Mouse (Mus musculus) frontal cortex, postnatal 36 days (tissue): ENCODE data around the gene Bicd2.

Experiments
- DNase-seq, 2 experiments: peaks; one replicate each; pipeline ENCODE4 v3.0.0; 2022; ENCODE audit warnings: low spot score in 2 of 2

Gene Bicd2

DNA sequence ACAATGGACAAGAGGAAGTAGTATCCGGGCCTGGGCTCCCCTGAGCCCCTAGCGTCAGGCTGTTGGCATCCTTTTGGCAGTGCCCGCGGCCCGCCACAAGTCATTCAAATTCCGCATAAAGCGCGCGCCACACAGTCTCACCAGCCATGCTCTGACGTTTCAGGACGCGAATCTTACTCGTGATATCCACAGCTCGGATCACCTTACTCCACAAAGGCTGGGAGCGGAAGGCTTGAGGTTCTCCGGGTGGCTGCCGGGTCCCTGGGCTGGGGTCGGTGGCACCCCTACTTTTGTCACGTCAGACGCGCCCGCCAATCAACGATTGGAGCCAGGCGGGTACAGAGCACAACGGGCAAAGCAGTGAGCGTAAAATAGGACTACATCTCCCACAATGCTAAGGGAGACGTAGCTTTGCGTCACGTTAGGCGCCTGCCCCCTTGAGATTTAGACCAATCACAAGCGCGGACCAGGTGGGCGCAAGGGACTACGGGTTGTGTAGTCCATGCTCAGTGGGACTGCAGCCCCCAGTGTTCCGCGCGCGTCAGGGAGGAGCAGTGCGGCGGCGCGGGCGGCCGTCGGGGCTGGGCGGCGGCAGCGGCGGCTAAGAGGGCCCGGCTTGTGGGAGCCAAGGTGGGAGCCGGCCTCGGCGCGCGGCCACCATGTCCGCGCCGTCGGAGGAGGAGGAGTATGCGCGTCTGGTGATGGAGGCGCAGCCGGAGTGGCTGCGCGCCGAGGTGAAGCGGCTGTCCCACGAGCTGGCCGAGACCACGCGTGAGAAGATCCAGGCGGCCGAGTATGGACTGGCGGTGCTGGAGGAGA lies at the start of gene Bicd2:
Bicd2 (plus strand) TSS at position 574 of the 819 bp plus-strand sequence.
- DNase-seq, result peak; percentile 96 to 97

DNA sequence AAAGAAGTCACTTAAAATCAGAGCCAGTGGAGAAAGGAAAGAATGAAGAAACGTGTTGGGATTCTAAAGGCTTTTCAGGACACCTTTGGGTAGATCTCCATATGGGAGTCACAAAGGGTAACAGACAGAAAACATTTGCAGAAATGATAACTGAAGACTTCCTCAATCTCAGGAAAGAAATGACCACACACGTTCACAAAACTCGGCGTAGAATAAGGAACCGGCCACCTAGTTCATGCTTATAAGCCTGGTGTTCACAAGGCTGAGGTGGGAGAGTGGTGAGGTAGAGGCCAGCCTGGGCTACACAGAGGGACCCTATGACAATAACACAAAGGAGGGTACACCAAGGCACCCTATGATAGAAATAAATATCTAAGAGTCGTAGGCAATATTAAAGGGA lies 49.4 kb upstream of the Bicd2 start:
- no peak for DNase-seq

DNA sequence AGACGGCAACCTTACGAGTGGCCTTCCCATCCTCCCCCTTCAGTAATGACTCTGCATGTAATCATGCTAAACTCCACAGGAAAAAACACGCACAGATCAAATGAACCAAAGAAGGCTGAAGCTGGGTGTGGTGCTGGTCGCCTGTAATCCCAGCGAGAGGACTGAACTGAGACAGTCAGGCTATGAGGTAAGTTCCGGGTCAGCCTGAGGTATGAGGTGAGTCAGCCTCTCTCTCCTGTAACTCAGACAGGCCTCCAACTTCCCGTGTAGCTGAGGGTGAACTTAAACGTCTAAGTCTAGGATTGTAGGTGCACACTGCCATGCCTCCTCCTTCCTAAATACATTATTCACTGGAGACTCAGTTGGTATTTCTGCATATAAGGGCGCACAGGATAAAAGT lies 47.3 kb upstream of the Bicd2 start:
- DNase-seq, result no peak

DNA sequence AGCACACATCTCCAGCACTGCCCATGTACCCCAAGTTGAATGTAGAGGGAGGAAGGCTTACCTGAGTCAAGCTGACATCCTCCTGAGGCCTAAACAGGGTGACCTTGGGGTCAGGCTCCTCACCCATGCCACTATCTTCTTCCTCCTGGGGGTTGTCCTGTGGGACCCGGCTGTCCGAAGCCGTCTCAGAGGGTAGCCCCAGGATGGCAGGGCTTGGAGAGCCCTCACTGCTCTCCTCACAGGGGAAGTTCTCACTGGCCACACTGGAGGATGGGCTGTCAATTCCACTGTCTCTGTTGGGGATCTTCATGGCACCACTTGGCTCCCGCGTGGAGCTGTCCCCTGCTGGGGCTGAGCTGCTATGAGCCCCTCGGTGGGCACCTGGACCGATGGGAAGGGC lies 45.1 kb upstream of the Bicd2 start:
- DNase-seq, result no peak

- no peak for DNase-seq
These were observed 42.6 kb upstream of the Bicd2 start for GRCm38 (mm10) chr13:49298514-49299381.

- DNase-seq, result no peak
These were observed 40.6 kb upstream of the Bicd2 start for GRCm38 (mm10) chr13:49300771-49301170.

DNA sequence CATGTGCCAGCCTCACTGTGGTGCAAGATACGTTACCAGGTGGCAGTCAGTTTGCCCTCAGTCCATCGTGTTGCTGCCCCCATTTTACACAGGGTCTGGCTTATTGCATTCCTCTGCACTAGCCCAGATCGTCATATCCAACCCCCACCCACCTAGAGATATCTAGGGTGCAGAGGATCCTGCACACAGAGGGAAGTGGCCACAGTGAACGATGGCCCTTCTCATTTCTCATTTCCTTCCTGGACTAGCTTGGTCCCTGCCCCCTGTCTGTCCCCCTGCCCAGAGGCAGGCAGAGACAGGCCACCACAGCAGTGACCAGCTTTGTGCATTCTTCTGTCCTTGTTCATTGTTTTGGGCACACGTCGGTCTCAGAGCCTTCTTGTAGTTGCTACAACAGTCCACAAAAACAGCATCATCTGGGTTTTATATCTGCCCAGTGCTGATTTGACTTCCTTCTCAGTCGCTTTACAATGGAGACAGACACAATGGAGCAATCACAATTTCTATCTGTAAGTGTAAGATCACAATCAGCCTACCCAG lies 34.5 kb upstream of the Bicd2 start:
- no peak for DNase-seq

DNA sequence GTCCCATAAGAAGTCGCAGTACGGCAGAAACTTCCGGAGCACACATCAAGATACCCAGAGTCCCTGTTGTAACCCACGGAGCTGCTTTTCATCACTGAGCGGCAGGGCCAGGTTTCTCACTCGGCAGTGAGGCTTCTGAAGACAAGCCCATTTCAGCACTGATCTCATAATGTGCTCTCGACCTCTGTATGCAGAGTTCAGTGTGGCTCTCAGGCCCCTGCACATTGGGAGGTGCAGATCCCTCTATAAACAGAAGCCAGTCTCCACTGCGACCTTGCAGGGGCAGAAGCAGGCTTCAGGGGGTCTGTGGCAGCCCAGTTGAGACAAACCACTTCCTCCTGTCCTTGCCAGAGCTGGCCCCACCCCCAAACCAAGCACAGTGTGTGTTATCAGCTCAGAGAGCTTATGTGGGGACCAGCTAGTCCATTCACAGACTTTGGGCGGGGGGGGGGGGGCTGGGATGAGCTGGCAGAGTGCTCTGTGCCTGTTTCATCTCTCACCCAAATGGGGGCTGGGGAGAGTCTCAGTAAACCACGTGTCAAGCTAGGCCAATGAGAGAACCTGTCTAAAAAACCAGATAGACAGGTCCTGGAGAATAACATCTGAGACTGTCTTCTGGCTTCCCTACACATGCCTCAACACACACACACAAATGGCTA lies 33.9 kb upstream of the Bicd2 start:
- no peak for DNase-seq

DNA sequence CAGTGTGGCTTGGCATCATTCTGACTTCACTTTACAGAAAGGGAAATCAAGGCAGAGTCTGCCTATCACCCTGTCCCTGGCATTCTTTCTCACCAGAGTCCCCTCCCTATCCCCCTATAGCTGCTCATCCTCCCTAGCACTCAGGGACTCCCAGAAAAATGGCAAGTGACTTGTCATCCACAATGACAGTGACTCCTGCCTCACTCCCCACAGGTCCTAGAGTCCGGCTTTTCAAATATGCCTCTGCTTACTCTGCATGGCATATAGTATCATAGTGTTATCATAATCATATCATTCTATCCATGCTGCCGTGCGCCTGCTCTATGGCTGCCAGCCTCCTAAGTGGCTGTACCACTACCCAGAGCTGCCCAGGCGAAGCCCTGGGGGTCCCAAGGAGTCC lies 33.2 kb upstream of the Bicd2 start:
- DNase-seq, result no peak

DNA sequence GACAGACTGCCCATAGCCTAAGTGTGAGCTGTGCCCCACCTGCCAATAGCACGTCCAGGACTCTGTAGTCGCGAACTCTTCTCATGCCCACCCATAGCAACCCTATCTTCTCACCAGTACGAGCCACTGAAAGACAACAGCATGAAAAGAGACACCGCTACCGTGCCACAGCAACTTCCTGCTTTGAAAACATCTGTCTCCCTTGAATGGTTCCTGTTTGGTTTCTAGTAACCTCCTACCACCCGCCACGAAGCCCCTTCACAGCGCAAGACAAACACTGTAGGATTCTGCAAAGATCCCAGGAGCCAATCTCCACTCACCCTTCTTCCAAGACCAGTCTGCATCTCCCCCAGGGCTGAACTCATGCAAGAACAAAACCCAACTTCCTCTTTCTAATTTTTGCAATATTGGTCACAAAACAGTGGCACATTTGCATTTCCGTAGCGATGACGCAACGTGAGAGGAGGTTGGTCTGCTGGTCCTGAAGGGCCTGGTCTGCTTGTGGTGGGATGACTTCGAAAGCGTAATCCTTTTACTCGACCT lies 32.5 kb upstream of the Bicd2 start:
- DNase-seq, result no peak

- DNase-seq, result no peak
These were observed 31.9 kb upstream of the Bicd2 start for GRCm38 (mm10) chr13:49309501-49309900.

GRCm38 (mm10) chr13:49311642-49312041 lies 29.7 kb upstream of the Bicd2 start:
- DNase-seq, result no peak

DNA sequence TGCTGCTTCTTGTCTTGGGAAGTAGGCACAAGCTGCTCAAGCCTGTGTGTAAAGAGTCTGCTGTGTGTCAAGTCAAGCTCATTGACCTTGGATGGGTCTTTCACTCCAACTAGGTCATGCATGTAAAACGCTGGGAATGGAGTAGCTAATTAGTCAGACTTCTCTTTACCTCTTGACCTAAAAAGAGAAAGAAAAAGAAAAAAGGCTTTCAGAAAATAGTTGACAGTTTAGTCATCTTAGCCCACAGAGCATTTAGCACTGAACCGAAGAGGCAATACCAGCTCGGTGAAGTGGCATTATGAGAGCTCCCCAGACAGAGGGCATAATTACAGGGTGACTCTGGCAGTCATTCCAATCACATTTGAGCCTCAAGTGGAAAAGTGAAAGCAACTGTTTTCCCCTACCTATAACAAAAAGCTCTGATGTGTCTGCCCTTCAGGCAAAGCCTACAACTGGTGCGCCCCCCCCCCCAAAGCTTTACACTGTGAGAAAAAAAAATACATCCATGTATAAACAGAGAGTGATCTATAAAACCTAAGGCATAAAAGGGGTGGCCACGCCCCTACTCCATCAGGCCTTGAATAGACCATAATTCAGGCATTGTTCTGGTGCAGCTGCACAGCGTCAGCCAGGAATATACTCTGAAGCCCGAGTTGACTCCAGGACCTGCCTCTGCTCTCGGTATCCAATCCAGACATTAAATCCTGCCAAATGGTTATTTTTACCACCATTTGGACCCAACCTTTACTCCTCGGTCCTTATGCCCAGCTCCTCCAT lies 24.8 kb upstream of the Bicd2 start:
- no peak for DNase-seq

DNA sequence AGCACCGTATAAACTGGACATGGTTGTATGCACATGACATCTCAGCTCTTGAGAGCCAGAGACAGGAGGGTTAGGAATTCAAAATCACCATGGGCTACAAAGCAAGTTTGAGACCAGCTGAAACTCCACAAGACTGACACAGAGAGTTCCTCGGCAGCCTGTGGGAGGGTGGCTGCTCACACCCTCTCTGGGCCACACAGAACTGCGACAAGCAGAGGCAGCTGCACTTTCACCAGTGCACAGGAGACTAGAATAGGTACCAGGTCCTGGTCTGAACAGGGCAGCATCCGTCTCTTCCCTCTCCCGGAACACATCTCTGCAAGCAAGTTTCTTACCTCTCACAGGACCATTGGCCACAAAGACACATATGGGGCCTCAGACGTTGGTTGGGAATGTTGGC lies 23.9 kb upstream of the Bicd2 start:
- no peak for DNase-seq

DNA sequence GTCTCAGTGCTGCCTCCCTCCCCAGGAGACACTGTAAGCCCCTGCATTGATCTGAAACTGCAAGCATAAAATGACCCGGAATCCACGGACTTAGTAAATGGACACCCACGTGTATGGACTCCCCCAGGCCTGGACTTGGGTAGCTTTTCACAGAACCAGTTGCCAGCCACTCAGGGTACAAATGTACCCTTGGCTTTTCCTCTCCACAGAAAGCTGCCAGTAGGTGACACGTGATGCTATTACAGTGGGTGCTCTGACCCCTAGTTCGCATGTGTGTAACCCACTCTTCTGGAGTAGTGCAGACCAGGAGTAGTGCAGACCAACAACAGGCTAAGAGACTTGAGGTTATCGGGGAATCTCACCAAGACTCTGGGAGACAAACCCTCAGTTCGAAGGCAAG lies 23.5 kb upstream of the Bicd2 start:
- no peak for DNase-seq

DNA sequence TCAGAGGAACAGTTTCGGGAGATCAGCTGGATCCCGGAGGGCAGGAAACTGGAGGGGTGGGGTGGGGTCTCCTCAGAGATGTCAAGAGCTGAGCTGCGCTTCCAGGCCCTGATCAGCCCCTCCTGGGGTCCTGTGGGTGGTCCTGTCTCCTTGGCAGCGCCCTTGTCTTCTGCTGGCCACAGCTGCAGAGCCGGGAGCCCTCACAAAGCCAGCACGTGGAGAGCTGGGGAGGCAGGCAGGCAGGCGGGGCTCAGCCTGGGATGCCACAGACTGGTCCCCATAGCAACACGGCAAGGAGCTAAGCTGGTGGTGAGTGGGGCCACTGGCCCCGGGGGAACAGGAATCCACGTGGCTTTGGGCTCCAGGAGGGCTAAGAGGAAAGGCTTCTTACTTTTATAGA lies 21.3 kb upstream of the Bicd2 start, which contains the start of gene Fgd3:
Fgd3 (minus strand) TSS at position 272 of the 400 bp plus-strand sequence.
- DNase-seq, result peak in 1 of 2 experiments; percentile 65

- no peak for DNase-seq
These were observed 20.9 kb upstream of the Bicd2 start for GRCm38 (mm10) chr13:49320514-49320913.

- DNase-seq, result no peak
These were observed 19.9 kb upstream of the Bicd2 start for GRCm38 (mm10) chr13:49321452-49321851.

GRCm38 (mm10) chr13:49322169-49322568 lies 19.2 kb upstream of the Bicd2 start:
- peak in 1 of 2 experiments; percentile 30 for DNase-seq

- peak; percentile 63 to 89 for DNase-seq
These were observed 18.6 kb upstream of the Bicd2 start for GRCm38 (mm10) chr13:49322739-49323138.

DNA sequence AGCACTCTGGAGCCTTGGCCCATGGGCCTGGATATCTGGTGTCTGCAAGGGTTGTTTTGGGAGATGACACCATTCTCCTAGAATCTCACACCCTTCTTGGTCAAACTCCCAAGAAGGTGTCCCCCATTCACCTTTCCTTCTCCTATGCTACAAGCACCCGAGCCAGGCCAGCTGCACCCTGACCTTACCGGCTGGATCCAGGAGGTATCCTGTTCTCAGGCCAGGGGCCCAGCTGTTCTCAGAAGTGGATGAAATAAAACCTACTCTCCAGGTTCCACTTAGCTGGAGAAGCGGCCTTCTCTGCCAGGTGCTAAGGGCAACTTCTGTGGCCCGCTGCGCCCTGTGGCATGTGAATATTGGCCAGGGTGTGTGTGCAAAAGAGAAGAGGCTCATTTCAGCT lies 16.5 kb upstream of the Bicd2 start:
- DNase-seq, result no peak
